Mouse (Mus musculus) ES-Bruce4 (cell line): ENCODE measurements around the gene Srr.

ENCODE experiments used
- CTCF ChIP-seq: IDR thresholded peaks from one replicate; pipeline ENCODE4 v1.8.1; 2011; ENCODE audit warnings: low read depth, low read length
- EP300 ChIP-seq: IDR thresholded peaks from 2 replicates; pipeline ENCODE4 v1.6.1; 2011; ENCODE audit warnings: low read depth, low read length; ENCODE audit not compliant: insufficient read depth
- POLR2A ChIP-seq: IDR thresholded peaks from one replicate; pipeline ENCODE4 v1.8.1; 2011; ENCODE audit warnings: low read length; ENCODE audit not compliant: insufficient read depth

GRCm38 (mm10) chr11:74862129-74862528, 63.6 kb downstream of the Srr start:
- TF ChIP-seq POLR2A (no peak), EP300 (no peak), CTCF (no peak)
